Mouse (Mus musculus) adipose tissue, adult 10 weeks (tissue): Measurements from ENCODE around the gene Map3k19. TPM values are rescaled to one million over a fixed set of nuclear protein-coding genes. Genes with fewer than 3 reads are reported as not detected.

Experiments
- polyA plus RNA-seq: library from polyadenylated mRNA; stranded (reverse); fragments of 350-450 nt; fragmentation: Illumina TruSeq; extraction: RNeasy Lipid Tissue Mini Kit (QIAGEN cat#74804); gene quantifications from one replicate; pipeline ENCODE4 v1.2.3, GENCODE M21; 2014; ENCODE audit warnings: low read depth, low replicate concordance

Gene Map3k19
- polyA plus RNA-seq, result 1.0 TPM

DNA sequence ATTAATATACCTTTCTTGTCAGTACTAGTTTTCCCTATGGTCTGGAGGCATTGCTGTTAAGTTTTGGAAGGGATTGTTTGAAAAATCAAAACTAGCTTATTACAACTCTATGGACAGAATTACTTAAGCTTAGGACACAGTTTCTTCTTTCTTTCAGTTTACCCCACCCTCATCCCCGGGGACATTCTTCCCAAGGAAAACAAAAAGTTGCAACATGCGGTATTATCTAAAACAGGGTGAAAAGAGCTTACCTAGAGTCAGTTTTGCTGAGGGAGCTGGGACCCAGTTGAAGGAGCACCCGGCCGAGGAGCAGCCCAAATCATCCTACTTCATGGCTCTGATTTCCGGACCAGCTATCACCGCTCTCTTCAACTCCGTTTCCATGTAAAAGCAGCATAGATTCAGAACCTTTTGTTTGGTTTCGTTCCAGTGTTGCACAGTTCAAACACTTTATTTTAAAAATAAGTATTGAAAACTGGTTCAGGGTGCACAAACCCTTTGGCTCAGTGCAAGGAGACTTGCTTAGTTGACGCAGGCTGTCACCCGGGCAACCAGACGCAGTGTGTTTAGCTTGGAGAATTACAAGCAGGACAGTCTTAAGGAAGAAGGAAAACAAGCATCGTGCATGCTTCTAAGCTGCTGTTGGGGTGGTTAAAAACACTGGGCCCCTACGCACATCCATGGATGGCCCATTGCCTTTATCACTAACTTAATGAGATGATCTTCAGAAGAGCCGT, at the start of gene Map3k19:
TSS of gene Map3k19 (minus strand) at position 546 of the 737 bp plus-strand sequence.

DNA sequence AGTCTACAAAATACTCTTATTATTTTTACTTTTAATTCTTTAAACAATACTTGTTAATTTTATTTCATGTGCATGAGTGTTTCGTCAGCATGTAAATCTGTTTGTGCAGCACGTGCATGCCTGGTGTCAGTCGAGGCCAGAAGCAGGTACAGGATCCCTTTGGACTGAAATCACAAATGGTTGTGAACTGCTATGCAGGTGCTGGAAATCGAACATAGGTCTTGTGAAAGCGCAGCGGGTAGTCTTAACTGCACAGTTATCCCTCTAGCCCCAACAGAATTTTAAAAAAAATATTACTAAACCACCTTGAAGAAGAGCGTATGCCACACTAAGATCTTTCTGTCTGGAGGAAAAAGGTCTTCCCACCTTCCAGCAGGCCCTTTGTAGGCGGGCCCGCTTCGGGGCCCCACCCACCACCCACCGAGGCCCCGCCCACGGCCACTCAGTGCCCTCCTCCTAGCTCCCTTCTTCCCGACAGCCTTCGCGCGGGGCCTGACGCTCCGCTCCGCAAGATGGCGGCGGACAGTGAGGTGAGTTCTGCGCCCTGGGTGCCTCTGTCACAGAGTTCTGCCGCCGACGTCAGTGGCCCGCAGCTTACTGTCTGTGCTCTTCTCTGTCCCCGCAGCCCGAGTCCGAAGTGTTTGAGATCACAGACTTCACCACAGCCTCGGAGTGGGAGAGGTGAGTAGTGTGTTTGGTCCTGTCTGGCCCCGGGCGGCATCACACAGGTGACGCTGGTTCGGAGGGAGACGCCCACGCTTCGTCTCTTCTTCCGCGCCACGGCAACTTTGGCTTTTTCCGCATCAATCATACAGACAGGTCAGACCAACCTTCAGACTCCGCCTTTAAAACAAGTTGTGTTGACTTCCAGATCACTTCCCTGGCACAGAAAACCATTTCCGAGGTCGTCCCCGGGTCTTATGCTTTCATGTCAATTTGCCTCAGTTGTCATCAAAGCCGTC, 13.8 kb upstream of the Map3k19 start, which contains the start of gene Rab3gap1:
TSS of gene Rab3gap1 (plus strand) at position 474 of the 962 bp plus-strand sequence.

DNA sequence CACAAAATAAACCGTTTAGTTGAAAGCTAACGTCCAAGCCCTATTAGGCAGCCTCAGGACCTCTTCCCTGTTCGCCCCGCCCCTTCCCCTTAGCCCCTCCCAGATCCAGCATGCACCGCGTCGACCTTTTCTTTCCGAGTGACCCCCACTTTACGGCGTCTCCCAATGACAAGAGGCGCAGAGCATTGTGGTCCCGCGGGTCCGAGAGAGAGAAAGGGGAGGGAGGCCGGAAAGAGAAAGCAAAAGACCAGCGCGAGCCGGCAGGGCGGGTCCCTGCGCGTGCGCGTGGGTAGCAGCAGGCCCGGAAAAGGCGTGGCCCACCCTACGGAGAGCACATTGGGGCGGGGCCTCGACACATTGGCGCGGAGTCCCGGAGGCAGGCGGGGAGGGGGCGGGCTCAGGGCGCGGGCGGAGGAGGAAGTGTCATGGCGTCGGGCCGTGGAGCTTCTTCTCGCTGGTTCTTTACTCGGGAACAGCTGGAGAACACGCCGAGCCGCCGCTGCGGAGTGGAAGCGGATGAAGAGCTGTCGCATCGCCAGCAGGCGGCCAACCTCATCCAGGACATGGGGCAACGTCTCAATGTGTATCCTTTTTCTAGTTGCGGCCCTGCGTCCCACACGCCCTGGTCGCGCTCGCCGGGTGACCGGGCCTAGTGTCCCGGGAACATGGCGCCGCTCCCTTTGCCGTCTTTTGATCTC, 80.9 kb downstream of the Map3k19 start, which contains the start of gene Ccnt2:
TSS of gene Ccnt2 (plus strand) at position 362 of the 698 bp plus-strand sequence.

Other genes starting within 250 kb of the Map3k19 start
- not detected for gene Tmem163, start 175.5 kb downstream of the Map3k19 start, polyA plus RNA-seq
- gene Acmsd, start 125.6 kb downstream of the Map3k19 start, polyA plus RNA-seq, result not detected
- 23.0 TPM for gene Ccnt2, start 80.9 kb downstream of the Map3k19 start, polyA plus RNA-seq
- 32.8 TPM for gene Rab3gap1, start 13.7 kb upstream of the Map3k19 start, polyA plus RNA-seq
- gene Zranb3, start 248.0 kb upstream of the Map3k19 start, polyA plus RNA-seq, result 3.1 TPM
- 44.3 TPM for gene R3hdm1, start 248.3 kb upstream of the Map3k19 start, polyA plus RNA-seq